Mouse (Mus musculus) megakaryocyte, embryonic 14.5 days (primary cell): ENCODE measurements at regions not wholly inside any gene's neighbourhood (a gene's known extent, or its start where the extent isn't known, plus 50 kb on each side); places are given as distances from the start of the nearest gene placed in this dataset.

Experiments
- FLI1 ChIP-seq: IDR thresholded peaks from 2 replicates; pipeline ENCODE4 v1.6.1; 2012; ENCODE audit warnings: low read length, inconsistent platforms, mixed read lengths
- GATA1 ChIP-seq: IDR thresholded peaks from 3 replicates; pipeline ENCODE4 v1.6.1; 2012; ENCODE audit warnings: mixed read lengths, low read length, inconsistent platforms, borderline replicate concordance

DNA sequence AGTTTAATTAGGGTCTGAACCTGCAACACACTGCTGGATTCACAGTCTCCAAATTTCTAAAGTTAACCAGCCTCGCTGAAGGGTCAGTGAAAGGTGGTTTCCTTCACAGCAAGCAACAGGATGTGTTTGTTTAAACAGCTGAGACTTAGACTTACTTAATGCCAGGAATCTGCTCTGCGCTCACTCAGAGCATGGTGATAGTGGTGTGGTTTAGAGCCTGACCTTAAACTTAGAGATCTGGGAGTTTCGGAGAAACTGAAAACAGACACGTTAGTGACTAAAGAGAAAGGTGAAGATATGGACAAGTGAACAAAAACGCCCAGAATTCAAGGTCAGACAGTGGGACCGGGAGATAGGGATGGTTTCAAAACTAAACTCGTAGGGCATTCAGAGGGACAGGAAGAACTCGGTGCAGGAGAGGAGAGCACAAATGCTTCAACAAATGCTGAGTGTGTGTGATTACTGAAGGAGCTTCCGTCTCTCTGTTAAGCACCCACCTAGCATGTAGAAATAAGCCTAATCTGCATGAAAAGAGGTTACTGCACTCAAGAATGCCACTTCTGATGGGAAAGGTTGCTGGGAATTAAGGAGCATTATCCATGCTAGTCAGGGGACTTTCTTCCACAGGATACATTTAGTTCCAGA, 97.2 kb upstream of the Ifngr1 start:
- no peak for TF ChIP-seq FLI1
- no peak for TF ChIP-seq GATA1
